Mouse (Mus musculus): Measurements from ENCODE around the gene Cfap43.

The Cfap43 gene

GRCm38 (mm10) chr19:47871515-47871914 is 47.6 kb downstream of the Cfap43 start:
- Histone ChIP-seq H3K36me3 (ENCODE audit: insufficient read depth, low read length) (no peaks in the 10 kb centered on the region), H3K4me1 (replicated peaks; ENCODE audit: low read depth, low read length) (peaks cover 15% of the 10 kb centered on the region), H3K4me3 (replicated peaks; ENCODE audit: low read length) (no peak overlapping the region), H3K27me3 (ENCODE audit: insufficient read depth, low read length) (peaks cover 55% of the 10 kb centered on the region), H3K9me3 (ENCODE audit: low read length) (no peaks in the 10 kb centered on the region)
- TF ChIP-seq NANOG (IDR thresholded peaks at IDR 0.05; ENCODE audit: borderline replicate concordance, low read length) (no peak), CTCF (conservative IDR thresholded peaks at IDR 0.05; ENCODE audit: low read length) (no peak), POU5F1 (IDR thresholded peaks at IDR 0.05; ENCODE audit: borderline replicate concordance, low read length) (no peak)

- H3K9me3 ChIP-seq (ENCODE audit: low read length): no peaks in the 10 kb centered on the region
- H3K4me1 ChIP-seq (replicated peaks; ENCODE audit: low read depth, low read length): peaks cover 9% of the 10 kb centered on the region
- no peak overlapping the region for H3K4me3 ChIP-seq (replicated peaks; ENCODE audit: low read length)
- H3K27me3 ChIP-seq (ENCODE audit: insufficient read depth, low read length): peaks cover 50% of the 10 kb centered on the region
- TF ChIP-seq NANOG (IDR thresholded peaks at IDR 0.05; ENCODE audit: borderline replicate concordance, low read length): no peak
- TF ChIP-seq POU5F1 (IDR thresholded peaks at IDR 0.05; ENCODE audit: borderline replicate concordance, low read length): no peak
- TF ChIP-seq CTCF (conservative IDR thresholded peaks at IDR 0.05; ENCODE audit: low read length): no peak
- no peaks in the 10 kb centered on the region for H3K36me3 ChIP-seq (ENCODE audit: insufficient read depth, low read length)
Observed at GRCm38 (mm10) chr19:47870102-47870666, 48.9 kb downstream of the Cfap43 start.

- peaks cover 9% of the 10 kb centered on the region for H3K4me1 ChIP-seq (replicated peaks; ENCODE audit: low read depth, low read length)
- no peaks in the 10 kb centered on the region for H3K36me3 ChIP-seq (ENCODE audit: insufficient read depth, low read length)
- peaks cover 45% of the 10 kb centered on the region for H3K27me3 ChIP-seq (ENCODE audit: insufficient read depth, low read length)
- H3K4me3 ChIP-seq (replicated peaks; ENCODE audit: low read length): no peak overlapping the region
- no peaks in the 10 kb centered on the region for H3K9me3 ChIP-seq (ENCODE audit: low read length)
- TF ChIP-seq NANOG (IDR thresholded peaks at IDR 0.05; ENCODE audit: borderline replicate concordance, low read length) (no peak), CTCF (conservative IDR thresholded peaks at IDR 0.05; ENCODE audit: low read length) (no peak), POU5F1 (IDR thresholded peaks at IDR 0.05; ENCODE audit: borderline replicate concordance, low read length) (no peak)
Observed at GRCm38 (mm10) chr19:47869516-47869915, 49.6 kb downstream of the Cfap43 start.

- H3K9me3 ChIP-seq (ENCODE audit: low read length): peaks cover 2% of the 10 kb centered on the region; the same call in 1 of the 2 replicates
- H3K27me3 ChIP-seq (ENCODE audit: insufficient read depth, low read length): peaks cover 40% of the 10 kb centered on the region
- TF ChIP-seq POU5F1 (IDR thresholded peaks at IDR 0.05; ENCODE audit: borderline replicate concordance, low read length) (no peak), CTCF (conservative IDR thresholded peaks at IDR 0.05; ENCODE audit: low read length) (no peak), NANOG (IDR thresholded peaks at IDR 0.05; ENCODE audit: borderline replicate concordance, low read length) (no peak)
- H3K4me3 ChIP-seq (replicated peaks; ENCODE audit: low read length): no peak overlapping the region
- no peaks in the 10 kb centered on the region for H3K36me3 ChIP-seq (ENCODE audit: insufficient read depth, low read length)
- peaks cover 9% of the 10 kb centered on the region for H3K4me1 ChIP-seq (replicated peaks; ENCODE audit: low read depth, low read length)
Observed at GRCm38 (mm10) chr19:47868951-47869350, 50.1 kb downstream of the Cfap43 start.

- H3K27me3 ChIP-seq (ENCODE audit: insufficient read depth, low read length): peaks cover 37% of the 10 kb centered on the region
- TF ChIP-seq POU5F1 (IDR thresholded peaks at IDR 0.05; ENCODE audit: borderline replicate concordance, low read length) (no peak), CTCF (conservative IDR thresholded peaks at IDR 0.05; ENCODE audit: low read length) (no peak), NANOG (IDR thresholded peaks at IDR 0.05; ENCODE audit: borderline replicate concordance, low read length) (no peak)
- H3K4me1 ChIP-seq (replicated peaks; ENCODE audit: low read depth, low read length): peaks cover 9% of the 10 kb centered on the region
- H3K9me3 ChIP-seq (ENCODE audit: low read length): peaks cover 2% of the 10 kb centered on the region; the same call in 1 of the 2 replicates
- H3K36me3 ChIP-seq (ENCODE audit: insufficient read depth, low read length): no peaks in the 10 kb centered on the region
- no peak overlapping the region for H3K4me3 ChIP-seq (replicated peaks; ENCODE audit: low read length)
Observed at GRCm38 (mm10) chr19:47867628-47868175, 51.4 kb downstream of the Cfap43 start.

GRCm38 (mm10) chr19:47865353-47865947 is 53.6 kb downstream of the Cfap43 start, which contains the start of gene Gsto2:
Gene Gsto2 (plus strand): TSS chr19:47865534.
- H3K36me3 ChIP-seq (ENCODE audit: insufficient read depth, low read length): 0 out of 2 replicates have a peak, but pooled peaks cover 4% of the 10 kb centered on the region
- peaks cover 22% of the 10 kb centered on the region for H3K27me3 ChIP-seq (ENCODE audit: insufficient read depth, low read length)
- peaks cover 2% of the 10 kb centered on the region; the same call in 1 of the 2 replicates for H3K9me3 ChIP-seq (ENCODE audit: low read length)
- H3K4me1 ChIP-seq (replicated peaks; ENCODE audit: low read depth, low read length): no peaks in the 10 kb centered on the region
- TF ChIP-seq NANOG (IDR thresholded peaks at IDR 0.05; ENCODE audit: borderline replicate concordance, low read length) (no peak), POU5F1 (IDR thresholded peaks at IDR 0.05; ENCODE audit: borderline replicate concordance, low read length) (no peak), CTCF (conservative IDR thresholded peaks at IDR 0.05; ENCODE audit: low read length) (0 out of 2 replicates have a peak, but pooled peaks have one; percentile 4)
- peak within 1 kb of the TSS; percentile 82 for H3K4me3 ChIP-seq (replicated peaks; ENCODE audit: low read length)

- TF ChIP-seq CTCF (conservative IDR thresholded peaks at IDR 0.05; ENCODE audit: low read length): no peak
- TF ChIP-seq POU5F1 (IDR thresholded peaks at IDR 0.05; ENCODE audit: borderline replicate concordance, low read length): no peak
- no peak for TF ChIP-seq NANOG (IDR thresholded peaks at IDR 0.05; ENCODE audit: borderline replicate concordance, low read length)
- Histone ChIP-seq H3K27me3 (ENCODE audit: insufficient read depth, low read length) (peaks cover 17% of the 10 kb centered on the region), H3K4me1 (replicated peaks; ENCODE audit: low read depth, low read length) (no peaks in the 10 kb centered on the region), H3K4me3 (replicated peaks; ENCODE audit: low read length) (peak overlapping the region; percentile 82), H3K9me3 (ENCODE audit: low read length) (peaks cover 2% of the 10 kb centered on the region; the same call in 1 of the 2 replicates), H3K36me3 (ENCODE audit: insufficient read depth, low read length) (peaks cover 10% of the 10 kb centered on the region)
Observed at GRCm38 (mm10) chr19:47864721-47865120, 54.4 kb downstream of the Cfap43 start.

GRCm38 (mm10) chr19:47864051-47864450 is 55.0 kb downstream of the Cfap43 start:
- peaks cover 15% of the 10 kb centered on the region for H3K27me3 ChIP-seq (ENCODE audit: insufficient read depth, low read length)
- no peaks in the 10 kb centered on the region for H3K4me1 ChIP-seq (replicated peaks; ENCODE audit: low read depth, low read length)
- peaks cover 17% of the 10 kb centered on the region for H3K36me3 ChIP-seq (ENCODE audit: insufficient read depth, low read length)
- H3K4me3 ChIP-seq (replicated peaks; ENCODE audit: low read length): no peak overlapping the region
- H3K9me3 ChIP-seq (ENCODE audit: low read length): peaks cover 2% of the 10 kb centered on the region; the same call in 1 of the 2 replicates
- TF ChIP-seq NANOG (IDR thresholded peaks at IDR 0.05; ENCODE audit: borderline replicate concordance, low read length): no peak
- TF ChIP-seq CTCF (conservative IDR thresholded peaks at IDR 0.05; ENCODE audit: low read length): no peak
- TF ChIP-seq POU5F1 (IDR thresholded peaks at IDR 0.05; ENCODE audit: borderline replicate concordance, low read length): no peak

All from E14TG2a.4 (cell line).